Mouse (Mus musculus) activated CD4-positive, CD25-positive, alpha-beta regulatory T cell, adult 4 months (primary cell): Measurements from ENCODE around the gene Zfp839. TPM values are rescaled to one million over a fixed set of nuclear protein-coding genes. Genes with fewer than 3 reads are reported as not detected.
"Not testable (repeated sequence)": the region's sequence is repeated elsewhere in the genome, so short reads cannot be mapped to it uniquely, and the experiment has no call there.

Experiments used
- ATAC-seq: one replicate; pipeline ENCODE4 v1.8.0; 2017
- polyA plus RNA-seq, 2 experiments: library from polyadenylated mRNA; unstranded; fragments of 100-300 nt; shearing (Covaris generic); gene quantifications; one replicate each; pipeline ENCODE4 v1.2.1; 2017

Gene Zfp839
- polyA plus RNA-seq, 2 experiments from 2014 or later: 1.2 to 2.2 TPM

- ATAC-seq: no peak
Measured at GRCm38 (mm10) chr12:110841731-110842493, 8.1 kb upstream of the Zfp839 start.

GRCm38 (mm10) chr12:110843194-110844048 is 6.6 kb upstream of the Zfp839 start:
- peak; percentile 64 for ATAC-seq

- ATAC-seq: no peak
Measured at GRCm38 (mm10) chr12:110844227-110845130, 5.6 kb upstream of the Zfp839 start.

- no peak for ATAC-seq
Measured at GRCm38 (mm10) chr12:110845131-110845880, 4.7 kb upstream of the Zfp839 start.

- ATAC-seq: no peak
Measured at GRCm38 (mm10) chr12:110846191-110846765, 3.8 kb upstream of the Zfp839 start.

- no peak for ATAC-seq
Measured at GRCm38 (mm10) chr12:110850929-110851256, 840 bp downstream of the Zfp839 start.

- ATAC-seq: peak; percentile 10
Measured at GRCm38 (mm10) chr12:110851414-110851813, 1.4 kb downstream of the Zfp839 start.

GRCm38 (mm10) chr12:110851923-110852322 is 1.9 kb downstream of the Zfp839 start:
- no peak for ATAC-seq

- ATAC-seq: no peak
Measured at GRCm38 (mm10) chr12:110854786-110855737, 5.0 kb downstream of the Zfp839 start.

GRCm38 (mm10) chr12:110857196-110857595 is 7.1 kb downstream of the Zfp839 start:
- peak; percentile 54 for ATAC-seq

- ATAC-seq: not testable (repeated sequence)
Measured at GRCm38 (mm10) chr12:110858681-110859080, 8.6 kb downstream of the Zfp839 start.

GRCm38 (mm10) chr12:110860293-110860692 is 10.2 kb downstream of the Zfp839 start:
- no peak for ATAC-seq

- peak; percentile 32 for ATAC-seq
Measured at GRCm38 (mm10) chr12:110861256-110861655, 11.2 kb downstream of the Zfp839 start.

- ATAC-seq: no peak
Measured at GRCm38 (mm10) chr12:110864008-110864407, 14.0 kb downstream of the Zfp839 start.

- no peak for ATAC-seq
Measured at GRCm38 (mm10) chr12:110865571-110865970, 15.5 kb downstream of the Zfp839 start.

GRCm38 (mm10) chr12:110865989-110866388 is 15.9 kb downstream of the Zfp839 start:
- ATAC-seq: no peak

GRCm38 (mm10) chr12:110870107-110870506 is 20.1 kb downstream of the Zfp839 start:
- ATAC-seq: no peak

- no peak for ATAC-seq
Measured at GRCm38 (mm10) chr12:110871247-110871646, 21.2 kb downstream of the Zfp839 start.

GRCm38 (mm10) chr12:110875351-110875750 is 25.3 kb downstream of the Zfp839 start:
- ATAC-seq: no peak

- no peak for ATAC-seq
Measured at GRCm38 (mm10) chr12:110882291-110882690, 32.2 kb downstream of the Zfp839 start.
